Mouse (Mus musculus) testis, adult 2 months (tissue): Measurements from ENCODE around the gene Cd177.

Source experiments
- CTCF ChIP-seq: fragments of 200-500 bp; IDR thresholded peaks from 2 replicates; pipeline ENCODE4 v1.5.1; 2012; ENCODE audit warnings: low read depth, mild to moderate bottlenecking, inconsistent platforms, low read length, moderate library complexity; ENCODE audit not compliant: control insufficient read depth, insufficient read depth, insufficient replicate concordance
- POLR2A ChIP-seq: fragments of 200-500 bp; IDR thresholded peaks from 2 replicates; pipeline ENCODE4 v1.6.1; 2012; ENCODE audit warnings: low read depth, mild to moderate bottlenecking, inconsistent platforms, low read length, moderate library complexity; ENCODE audit not compliant: control insufficient read depth

GRCm38 (mm10) chr7:24797918-24798317 lies 37.8 kb upstream of the Cd177 start:
- no peak for TF ChIP-seq CTCF
- TF ChIP-seq POLR2A = no peak
